Mouse (Mus musculus) fibroblast of lung, adult 2 months (primary cell): ENCODE measurements around the gene Ccdc142.
A peak's percentile ranks its signal among the peaks of the same experiment; 100 is the strongest.

Experiments
- DNase-seq: peaks from one replicate; pipeline ENCODE4 v3.0.0-alpha.2; 2011; ENCODE audit warnings: low read depth

The Ccdc142 gene

DNA sequence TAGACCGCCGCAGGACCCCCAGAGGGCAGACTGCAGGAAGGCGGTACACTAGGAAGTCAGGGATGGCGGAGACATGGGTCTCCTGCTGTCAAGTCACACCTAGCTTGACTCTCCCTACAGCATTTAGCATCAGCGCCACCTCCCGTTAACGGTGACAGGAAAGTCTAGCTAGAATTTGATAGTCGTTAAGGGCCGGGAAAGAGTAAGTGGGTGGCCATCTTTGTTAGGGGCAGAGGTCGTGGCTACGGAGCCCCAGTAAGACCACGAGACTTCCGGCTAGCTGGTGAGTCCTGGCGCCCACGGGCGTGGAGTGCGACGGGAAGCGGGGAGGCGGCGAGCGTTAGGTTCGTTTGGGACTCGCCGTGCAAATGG lies at the start of gene Ccdc142, which contains the start of gene Gm42688:
TSS of gene Ccdc142 (plus strand) at position 286 of the 372 bp plus-strand sequence.
TSS of gene Gm42688 (plus strand) at position 302 of the 372 bp plus-strand sequence.
- DNase-seq = peak; percentile 76

DNA sequence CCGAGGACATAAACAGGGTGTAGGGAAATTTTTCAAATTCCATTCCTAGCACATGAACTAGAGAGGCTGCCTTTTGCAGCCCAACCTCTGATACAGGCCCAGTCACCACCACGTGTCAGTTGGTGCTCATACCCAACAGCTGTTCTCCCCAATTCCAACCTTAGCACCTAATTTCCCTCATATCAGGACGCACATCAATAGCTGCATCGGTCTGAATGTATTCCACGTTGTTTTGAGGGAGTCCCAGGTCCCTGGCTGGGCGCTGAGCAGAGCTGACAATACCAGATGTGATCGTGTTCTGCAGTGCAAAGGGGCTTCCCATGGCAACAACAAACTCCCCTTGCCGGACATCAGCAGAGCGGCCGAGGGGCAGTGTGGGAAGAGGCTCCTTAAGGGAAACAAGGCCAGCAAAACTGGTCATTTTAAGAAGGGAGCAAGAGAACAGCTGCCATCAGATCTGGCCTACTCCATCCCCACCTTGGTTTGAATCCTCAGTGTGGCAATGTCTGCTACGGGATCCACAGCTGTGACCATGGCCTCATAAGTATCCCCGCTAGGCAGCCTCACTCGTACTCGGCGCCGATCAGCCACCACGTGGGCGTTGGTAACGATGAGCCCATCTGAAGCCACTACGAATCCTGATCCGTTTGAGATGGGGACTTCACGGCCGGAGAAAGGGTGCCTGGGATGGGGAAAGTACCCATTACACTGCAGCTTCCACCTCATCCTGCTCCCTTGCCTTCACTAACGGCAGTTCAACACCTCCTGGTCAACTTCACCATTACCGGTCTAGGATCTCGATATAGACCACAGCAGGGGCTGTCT lies 48.1 kb upstream of the Ccdc142 start:
- DNase-seq = no peak

DNA sequence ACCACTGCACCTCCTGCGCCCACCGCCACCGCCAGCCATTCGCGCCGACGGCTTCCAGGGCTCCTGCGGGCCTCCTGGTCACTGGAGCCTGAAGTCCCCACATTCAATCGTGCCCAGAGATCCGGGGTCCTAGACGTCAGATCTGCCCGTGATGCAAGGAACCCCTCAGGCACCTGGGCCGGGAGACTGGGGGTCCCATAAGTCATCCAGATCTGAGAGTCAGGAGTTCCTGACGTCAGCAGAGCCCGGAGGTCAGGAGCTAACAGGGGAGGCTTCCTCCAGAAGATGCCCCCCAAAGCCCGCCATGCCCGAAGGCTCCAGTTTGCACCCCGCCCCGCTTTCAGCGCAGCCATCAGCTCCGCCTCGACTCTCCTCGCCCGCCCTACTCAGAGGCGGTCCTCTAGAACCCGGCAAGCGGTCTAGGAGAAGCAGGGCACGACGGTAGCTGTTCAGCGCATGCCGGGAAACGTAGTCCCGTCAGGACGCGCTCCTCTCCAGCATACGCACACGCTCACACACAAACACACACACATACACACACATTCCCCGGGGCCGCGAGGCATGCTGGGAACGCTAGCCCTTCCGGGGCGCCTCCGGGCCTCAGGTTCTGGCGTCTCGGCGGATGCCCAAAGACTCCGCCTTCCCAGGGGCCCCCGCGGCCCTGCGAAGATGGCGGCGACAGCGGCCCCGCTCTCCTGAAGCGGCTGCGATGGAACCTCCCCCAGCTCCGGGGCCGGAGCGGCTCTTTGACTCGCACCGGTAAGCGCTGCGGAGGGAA lies 47.1 kb upstream of the Ccdc142 start, which contains the start of gene Aup1:
TSS of gene Aup1 (plus strand) at position 448 of the 778 bp plus-strand sequence.
- DNase-seq = peak; percentile 97

DNA sequence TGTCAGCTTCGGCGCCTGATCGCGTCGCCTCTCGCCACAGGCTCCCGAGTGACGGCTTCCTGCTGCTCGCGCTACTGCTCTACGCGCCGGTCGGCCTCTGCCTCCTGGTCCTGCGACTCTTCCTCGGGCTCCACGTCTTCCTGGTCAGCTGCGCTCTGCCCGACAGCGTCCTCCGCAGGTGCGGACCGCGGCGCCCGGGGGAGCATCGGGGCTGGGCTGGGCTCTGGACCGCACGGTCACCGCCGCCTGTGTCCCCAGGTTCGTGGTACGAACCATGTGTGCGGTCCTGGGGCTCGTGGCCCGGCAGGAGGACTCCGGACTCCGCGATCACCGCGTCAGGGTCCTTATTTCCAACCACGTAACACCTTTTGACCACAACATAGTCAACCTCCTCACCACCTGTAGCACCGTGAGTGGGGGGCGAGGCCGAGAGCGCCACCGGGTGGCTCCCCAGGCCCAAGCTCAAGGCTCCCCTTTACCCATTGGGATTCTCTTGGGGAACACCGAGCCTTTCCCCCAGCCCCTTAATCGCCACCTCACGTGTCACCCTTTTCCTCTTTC lies 46.5 kb upstream of the Ccdc142 start, which contains the start of gene Htra2:
TSS of gene Htra2 (minus strand) at position 403 of the 561 bp plus-strand sequence.
- no peak for DNase-seq

DNA sequence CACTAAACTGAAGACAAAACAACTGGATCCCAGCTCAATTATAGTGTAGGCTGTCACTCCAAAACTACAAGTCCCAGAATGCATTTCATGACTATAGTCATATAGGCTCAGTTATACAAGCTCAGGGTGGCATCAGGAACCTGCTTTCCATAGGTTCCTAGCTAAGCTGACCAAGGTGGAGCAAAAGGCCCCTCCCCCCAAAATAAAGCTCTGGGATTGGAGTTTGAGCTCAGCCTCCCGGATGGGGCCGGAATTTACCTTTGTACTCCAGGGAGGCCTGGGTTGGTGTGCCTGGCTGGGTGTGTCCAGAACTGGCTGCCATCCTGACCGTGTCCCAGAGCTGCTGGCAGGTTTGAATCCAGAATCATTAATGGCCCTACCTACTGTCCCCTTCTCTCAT lies 43.6 kb upstream of the Ccdc142 start, which contains the start of gene Dqx1:
TSS of gene Dqx1 (plus strand) at position 55 of the 400 bp plus-strand sequence.
- no peak for DNase-seq

DNA sequence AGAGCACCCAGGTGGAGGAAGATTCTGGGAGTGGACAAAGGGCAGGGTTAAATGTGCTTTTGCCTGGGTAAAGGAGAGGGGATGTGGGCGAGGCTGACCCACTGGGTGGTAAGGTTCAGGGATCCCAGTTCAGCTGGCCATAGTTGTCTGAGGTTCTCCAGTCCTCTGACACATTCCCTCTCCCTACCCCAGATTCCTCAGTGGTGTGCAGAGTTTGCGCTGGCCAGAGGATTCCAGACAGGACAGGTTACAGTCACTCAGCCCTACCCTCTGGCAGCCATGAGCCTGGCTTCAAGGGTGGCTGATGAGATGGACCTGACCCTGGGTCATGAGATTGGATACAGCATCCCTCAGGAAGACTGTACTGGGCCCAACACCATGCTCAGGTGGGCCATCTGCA lies 42.7 kb upstream of the Ccdc142 start:
- DNase-seq = no peak

DNA sequence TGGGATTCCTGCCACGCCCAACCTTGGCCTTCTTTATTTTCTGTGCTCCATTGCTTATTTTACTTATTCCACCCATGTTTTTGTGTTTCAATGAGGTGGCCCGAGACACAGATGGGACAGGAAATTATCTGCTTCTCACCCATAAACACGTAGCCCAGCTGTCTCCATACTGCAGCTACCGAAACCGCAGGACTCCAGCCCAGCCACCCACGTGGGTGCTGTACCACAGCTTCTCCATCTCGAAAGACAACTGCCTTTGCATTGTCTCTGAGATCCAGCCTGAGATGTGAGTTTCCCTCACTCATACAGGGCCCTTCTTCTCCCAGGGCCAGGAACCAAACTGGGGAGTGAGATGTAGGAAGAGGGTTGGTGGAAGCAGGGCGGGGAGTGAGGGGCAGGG lies 35.4 kb upstream of the Ccdc142 start:
- DNase-seq = no peak

DNA sequence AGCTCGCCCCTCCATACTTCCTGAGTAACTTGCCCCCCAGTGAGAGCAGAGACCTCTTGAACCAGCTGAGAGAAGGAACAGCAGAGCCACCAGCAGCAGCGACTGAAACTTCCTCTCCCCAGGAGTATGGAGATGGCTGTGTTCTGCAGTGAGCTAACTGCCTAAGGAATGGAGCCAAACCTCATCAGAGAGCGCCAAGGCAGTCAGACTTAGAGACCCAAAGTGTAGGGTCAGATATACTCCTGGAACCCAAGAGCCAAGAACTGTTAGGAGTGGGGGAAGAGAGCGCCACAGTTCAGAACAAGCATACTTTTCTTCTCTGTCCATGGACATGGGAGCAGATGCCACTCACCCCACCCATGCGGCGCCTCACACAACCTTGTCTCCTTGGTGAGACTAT lies 35.0 kb upstream of the Ccdc142 start:
- no peak for DNase-seq

DNA sequence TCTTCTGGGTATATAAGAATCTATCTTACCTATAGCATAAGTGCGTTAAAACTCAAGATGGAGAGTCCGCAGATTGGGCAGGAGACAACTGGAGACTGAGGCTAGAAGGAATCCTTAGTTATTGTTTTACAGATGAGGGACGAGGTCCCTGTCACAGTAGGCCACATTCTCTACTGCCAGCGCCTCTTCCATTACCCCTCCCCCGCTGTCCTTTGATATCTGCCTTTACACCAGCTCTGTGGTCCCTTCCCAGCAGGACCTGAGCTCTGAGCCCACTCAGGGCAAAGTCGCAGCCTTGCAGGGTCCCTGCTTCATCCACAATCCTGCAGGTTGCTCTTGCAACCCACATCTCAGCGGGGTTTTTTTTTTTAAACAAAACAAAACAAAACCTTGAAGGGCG lies 33.2 kb upstream of the Ccdc142 start:
- DNase-seq = no peak

DNA sequence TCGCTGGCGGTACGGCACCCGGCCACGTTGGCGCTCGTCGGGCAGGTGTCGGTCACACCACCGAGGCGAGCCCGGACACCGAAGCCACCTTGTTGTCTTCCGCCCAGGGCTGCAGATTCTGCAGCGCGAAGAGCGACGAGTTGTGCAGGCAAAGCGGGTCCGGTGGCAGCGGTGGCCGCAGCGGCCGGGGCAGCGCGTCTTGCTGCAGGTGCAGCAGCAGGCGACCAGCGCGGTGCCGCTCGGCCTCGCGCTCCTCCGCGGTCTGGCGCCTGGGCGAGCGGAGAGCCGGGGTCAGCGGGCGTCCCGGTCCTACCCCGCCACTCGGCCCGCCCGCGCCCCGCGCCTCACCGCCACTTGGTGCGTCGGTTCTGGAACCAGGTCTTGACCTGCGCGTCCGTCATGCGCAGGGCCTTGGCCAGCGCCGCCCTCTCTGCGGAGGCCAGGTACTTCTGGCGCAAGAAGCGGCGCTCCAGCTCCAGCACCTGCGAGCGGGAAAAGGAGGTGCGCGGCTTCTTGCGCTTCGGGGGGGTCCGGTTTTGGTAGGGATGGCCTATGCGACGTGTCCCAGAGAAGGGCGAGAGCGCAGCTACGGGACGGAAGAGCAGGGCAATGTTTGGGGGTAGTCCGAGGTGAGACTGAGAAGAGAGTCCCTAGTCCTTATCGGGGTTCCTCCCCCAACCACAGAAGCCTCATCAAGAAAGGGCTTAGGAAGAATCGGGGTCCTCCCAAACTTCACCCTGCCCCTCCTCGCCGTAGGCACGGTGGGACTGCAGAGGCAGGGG lies 32.5 kb upstream of the Ccdc142 start:
- DNase-seq = no peak

DNA sequence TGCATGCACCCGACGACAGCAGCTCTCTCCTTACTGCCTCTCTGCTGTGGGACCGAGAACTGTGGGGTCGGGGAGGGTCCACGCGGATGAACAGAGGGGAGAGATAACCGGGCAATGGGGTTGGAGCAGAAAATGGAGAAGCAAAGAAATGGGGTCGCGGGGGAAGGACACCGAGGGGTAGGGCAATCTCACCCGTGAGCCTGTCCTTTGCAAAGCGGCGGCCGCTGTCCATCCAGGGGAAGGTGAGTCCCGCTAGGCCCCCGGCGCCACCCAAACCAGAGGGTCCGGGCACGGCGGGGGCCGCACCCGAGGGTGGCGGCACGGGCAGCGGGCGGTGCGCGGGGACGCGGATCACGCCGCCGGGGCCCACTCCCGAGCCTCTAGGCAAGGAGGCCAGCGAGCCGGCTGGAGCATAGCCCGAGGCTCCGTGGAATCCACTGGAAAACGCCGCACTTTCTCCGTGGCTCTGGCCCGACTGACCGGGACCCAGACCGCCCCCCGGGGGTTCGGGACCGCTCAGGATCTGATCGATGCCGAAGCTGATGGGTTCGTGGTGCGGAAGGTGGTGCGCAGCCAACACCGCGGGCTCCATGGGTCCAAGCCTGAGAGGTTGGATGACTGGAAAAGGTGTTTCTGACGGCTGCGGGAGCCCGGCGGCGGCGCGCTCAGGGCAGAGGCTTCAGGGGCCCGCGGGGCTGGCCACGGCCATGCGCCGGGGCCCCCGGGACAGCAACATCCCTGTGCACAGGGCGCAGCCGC lies 31.7 kb upstream of the Ccdc142 start:
- no peak for DNase-seq

DNA sequence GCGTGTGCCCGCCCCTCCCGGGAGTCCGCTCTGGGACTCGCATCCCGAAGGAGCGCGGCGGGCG lies 31.3 kb upstream of the Ccdc142 start, which contains the start of gene Tlx2:
TSS of gene Tlx2 (minus strand) at position 47 of the 64 bp plus-strand sequence.
- DNase-seq = no peak

DNA sequence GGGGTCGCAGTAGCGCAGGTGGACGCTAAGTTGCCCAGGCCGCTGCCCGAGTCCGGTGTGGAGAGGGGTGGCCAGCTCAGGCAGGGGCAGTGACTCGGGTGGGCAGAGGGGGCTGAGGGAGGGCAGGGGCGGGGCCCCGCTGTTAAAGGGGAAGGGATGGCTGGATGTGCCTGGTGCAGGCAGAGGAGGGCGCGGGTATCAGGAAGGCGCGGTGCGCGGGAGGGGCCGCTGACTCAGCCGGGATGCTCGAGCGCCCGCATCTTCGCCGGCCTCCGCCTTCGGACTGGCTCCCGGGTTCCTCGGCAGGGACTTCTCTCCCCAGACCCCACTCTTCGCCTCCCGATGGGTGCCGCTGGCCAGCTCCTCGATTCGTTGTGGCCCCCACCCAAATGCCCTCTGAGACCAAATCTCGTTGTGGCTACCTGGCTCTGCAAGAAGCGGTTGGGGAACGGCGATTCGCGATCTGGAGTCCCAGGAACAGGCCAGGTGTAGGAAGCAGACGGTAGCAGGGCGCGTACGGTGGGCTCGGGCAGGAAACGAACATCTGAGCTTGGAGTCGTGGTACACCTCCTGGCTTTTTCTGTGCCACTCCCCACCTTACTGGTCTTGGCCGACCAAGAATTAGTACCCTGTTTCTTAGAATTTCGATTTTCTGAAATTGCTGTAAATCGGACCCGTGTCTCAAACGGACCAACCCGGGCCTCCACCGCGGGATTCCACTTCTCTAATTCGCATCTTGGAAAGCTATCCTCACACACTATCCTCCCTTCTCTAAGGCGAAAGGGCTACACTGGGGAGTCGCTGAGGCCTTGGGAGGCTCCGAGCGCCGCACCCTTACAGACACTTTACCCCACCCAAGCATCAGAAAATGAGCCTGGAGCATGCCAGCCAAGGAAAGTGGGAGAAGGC lies 30.8 kb upstream of the Ccdc142 start:
- no peak for DNase-seq

DNA sequence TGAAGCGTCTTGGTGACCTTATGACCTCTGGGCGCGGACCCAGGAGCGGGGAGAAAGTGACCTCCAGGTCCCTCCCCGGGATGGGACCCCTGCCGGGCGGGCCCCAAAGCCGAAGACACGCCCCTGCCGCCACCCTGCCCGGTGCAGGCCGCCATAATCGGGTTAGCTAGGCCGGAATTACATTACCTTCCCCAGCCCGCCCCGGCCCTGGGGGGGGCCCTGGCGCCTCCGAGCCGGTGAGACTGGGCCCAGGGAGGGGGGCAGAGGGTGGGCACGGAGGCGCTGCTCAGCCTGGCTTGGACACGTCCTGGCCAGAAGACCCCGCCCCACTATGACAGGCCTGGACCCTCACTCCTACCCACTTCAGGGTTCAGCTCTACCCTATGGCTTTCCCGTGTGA lies 30.2 kb upstream of the Ccdc142 start:
- no peak for DNase-seq

DNA sequence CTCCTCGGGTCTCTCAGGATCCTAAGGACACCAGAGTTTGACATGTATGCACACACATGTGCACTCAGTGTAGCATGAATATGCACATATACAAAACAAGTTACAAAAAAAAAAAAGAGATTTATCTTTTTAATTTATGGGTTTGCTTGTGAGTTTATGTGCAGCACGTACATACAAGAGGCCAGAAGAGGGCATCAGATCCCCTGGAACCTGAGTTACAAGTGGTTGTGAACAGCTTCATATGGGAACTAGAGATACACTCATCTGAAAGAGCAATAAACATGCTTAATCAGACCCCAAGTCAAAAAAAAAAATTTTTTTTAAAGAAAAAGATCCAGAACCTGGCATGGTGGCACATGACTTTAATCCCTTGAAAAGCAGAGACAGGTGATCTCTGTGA lies 26.4 kb upstream of the Ccdc142 start:
- DNase-seq = no peak

DNA sequence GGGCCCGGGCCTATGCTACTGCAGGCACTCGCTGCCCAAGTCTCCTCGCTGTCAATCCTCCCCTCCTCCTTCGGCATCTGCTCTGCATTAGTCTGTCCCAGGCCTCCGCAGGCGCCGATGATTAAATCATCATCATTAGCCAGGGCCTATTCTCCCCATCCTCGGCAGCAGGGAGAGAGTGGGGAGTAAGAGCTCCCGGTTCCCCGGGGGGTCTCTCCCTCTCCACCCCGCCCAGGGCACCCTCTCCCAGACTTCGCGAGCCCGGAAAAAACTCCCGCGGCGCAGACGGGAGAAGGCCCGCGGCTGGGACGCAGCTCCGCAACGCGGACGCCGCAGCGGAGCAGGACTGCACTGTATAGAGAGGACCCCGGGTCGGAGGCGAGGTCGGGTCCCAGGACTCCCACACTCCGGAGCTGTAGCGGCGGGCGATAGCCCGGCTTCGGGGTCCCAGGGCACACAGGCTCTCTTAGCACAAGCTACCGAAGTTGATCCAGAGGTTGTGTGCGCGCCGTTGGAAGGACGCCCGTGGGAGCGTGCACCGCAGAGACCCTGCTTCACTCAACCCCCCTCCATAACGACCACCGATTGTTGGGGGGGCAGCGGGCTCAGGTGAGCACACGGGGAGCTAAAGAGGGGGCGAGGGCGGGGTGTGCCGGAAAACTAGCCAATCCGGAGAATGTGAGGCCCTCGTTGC lies 23.6 kb upstream of the Ccdc142 start, which contains the start of gene Pcgf1:
TSS of gene Pcgf1 (plus strand) at position 240 of the 694 bp plus-strand sequence.
- peak; percentile 15 for DNase-seq

DNA sequence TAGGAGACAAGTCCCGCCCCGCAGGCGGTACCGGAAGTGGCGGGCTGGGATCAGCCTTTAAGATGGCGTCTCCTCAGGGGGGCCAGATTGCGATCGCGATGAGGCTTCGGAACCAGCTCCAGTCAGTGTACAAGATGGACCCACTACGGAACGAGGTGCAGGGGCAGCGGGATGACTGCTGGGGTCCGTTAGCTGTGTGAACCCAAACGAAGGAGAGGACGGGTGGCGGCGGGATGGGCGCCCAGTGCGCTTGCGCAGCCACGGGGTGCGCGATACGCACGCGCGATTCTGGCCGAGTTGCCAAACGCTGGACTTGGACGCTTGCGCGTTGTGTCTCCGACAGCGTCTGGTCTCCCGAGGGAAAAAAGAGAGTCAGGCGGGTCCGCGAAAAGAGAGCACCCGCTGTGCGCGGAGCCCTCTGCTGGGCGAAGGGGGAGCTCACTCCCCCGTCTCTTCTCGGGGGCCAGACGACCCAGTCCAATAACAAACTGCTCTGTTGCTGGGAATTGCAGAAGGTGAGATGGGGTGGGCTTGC lies 23.0 kb upstream of the Ccdc142 start:
- peak; percentile 89 for DNase-seq

DNA sequence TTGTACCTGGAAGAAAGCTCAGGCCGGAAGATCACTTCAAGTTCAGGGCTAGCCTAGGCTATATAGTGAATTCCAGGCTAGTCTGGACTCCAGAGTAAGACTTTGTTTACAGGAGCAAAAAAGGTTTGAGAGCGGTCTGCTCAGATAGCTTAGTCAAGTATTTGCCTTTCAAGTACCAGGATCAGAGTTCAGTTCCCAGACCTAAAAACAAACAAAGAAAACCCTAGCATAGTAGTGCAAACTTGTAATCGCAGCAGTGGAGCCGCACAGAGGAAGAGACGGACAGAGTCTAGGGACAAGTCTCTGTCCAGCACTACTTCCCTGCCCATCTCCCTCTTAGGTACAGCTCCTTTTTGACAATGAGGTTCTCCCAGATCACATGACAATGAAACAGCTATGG lies 21.2 kb upstream of the Ccdc142 start:
- no peak for DNase-seq

DNA sequence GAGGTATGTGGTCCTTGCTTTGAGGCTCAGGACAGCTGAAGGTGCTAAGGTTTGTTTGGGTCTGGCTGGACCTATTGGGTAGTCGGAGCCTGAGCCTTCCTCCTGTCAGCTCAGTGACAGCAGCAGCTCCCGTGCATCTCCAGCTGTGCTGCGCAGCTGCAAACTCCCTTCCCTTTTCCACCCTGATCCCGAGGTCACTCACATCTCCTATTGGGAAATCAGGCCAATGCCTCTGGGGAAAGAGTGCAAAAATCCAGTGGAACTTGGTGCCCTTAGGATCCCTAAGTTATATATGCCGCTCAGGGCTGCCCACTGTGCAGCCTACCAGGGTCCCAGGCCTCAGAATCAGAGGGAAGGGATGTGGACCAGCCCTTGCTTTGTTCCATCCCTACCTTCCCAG lies 17.9 kb upstream of the Ccdc142 start:
- no peak for DNase-seq

DNA sequence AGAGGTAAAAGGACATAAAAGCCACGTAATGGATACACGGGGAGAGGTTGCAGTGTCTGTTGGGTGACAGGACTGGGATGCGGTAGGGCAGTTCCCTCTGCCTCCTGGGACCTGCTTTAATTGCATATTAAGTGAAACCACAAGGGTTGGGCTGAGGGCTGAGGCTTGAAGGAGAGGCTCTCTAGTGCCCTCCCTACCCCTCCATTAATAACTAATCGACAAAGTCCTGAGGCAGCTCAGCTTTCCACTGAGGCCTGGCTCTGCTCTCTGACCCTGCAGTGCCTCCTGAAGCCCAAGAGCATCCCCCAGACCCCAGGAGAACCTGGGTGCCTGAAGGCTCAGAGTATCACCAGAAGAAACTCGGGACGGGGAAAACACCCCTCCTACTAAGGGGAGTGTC lies 16.9 kb upstream of the Ccdc142 start:
- DNase-seq = no peak
